Mouse (Mus musculus) cerebellum, adult 2 months (tissue): Measurements from ENCODE around the gene Srpk2. TPM values are rescaled to one million over a fixed set of nuclear protein-coding genes. Genes with fewer than 3 reads are reported as not detected.
"Not testable (repeated sequence)": the region's sequence is repeated elsewhere in the genome, so short reads cannot be mapped to it uniquely, and the experiment has no call there.

Experiments used
- DNase-seq, 2 experiments: peaks; one replicate each; pipeline ENCODE4 v3.0.0; 2021
- H3K27ac ChIP-seq: fragments of 200-500 bp; 2 replicates; pipeline ENCODE4 v1.5.1; 2012; ENCODE audit warnings: low read length, control low read depth, inconsistent platforms; ENCODE audit not compliant: insufficient read depth
- H3K27me3 ChIP-seq: fragments of 200-500 bp; 2 replicates; pipeline ENCODE4 v1.6.1; 2012; ENCODE audit warnings: inconsistent platforms, mild to moderate bottlenecking, low read length, moderate library complexity; ENCODE audit not compliant: control insufficient read depth, insufficient read depth
- H3K4me1 ChIP-seq: fragments of 200-500 bp; 2 replicates; pipeline ENCODE4 v1.6.1; 2011; ENCODE audit warnings: low read length; ENCODE audit not compliant: control insufficient read depth, insufficient read depth
- H3K4me3 ChIP-seq: fragments of 200-500 bp; replicated peaks from 2 replicates; pipeline ENCODE3; 2011; ENCODE audit warnings: mild to moderate bottlenecking, low read depth, low read length, control low read depth; ENCODE audit not compliant: insufficient read depth
- CTCF ChIP-seq: fragments of 200-500 bp; IDR thresholded peaks from 2 replicates; pipeline ENCODE4 v1.5.1; 2011; ENCODE audit warnings: low read depth, mild to moderate bottlenecking, control low read depth, low read length, moderate library complexity, borderline replicate concordance; ENCODE audit not compliant: insufficient read depth
- POLR2A ChIP-seq: fragments of 200-500 bp; IDR thresholded peaks from 2 replicates; pipeline ENCODE4 v1.6.1; 2011; ENCODE audit warnings: low read length, control low read depth, borderline replicate concordance; ENCODE audit not compliant: insufficient read depth
- WGBS: fragments of 180-500 bp; shearing (Covaris S2); methylation state at CpG from one replicate; pipeline ENCODE4 v1.1.7; 2018; 5-methylcytosine and 5-hydroxymethylcytosine counted together
- polyA plus RNA-seq: library from polyadenylated mRNA; depleted of rRNA; stranded (reverse); fragments of >200 nt; gene quantifications from 2 replicates; pipeline ENCODE4 v1.2.3, GENCODE M21; 2012

Srpk2 gene
- polyA plus RNA-seq, 1 experiment = 71.3 TPM

- no peak overlapping the region for H3K27ac ChIP-seq
- no peak overlapping the region for H3K4me3 ChIP-seq
- WGBS = 70% methylated on average over 1 of the region's 1 CpGs
- no peak for TF ChIP-seq CTCF
- no peaks in the 10 kb centered on the region for H3K27me3 ChIP-seq
- peaks cover 18% of the 10 kb centered on the region; the same call in 1 of the 2 replicates for H3K4me1 ChIP-seq
- DNase-seq = no peak
Measured at GRCm38 (mm10) chr5:23597999-23598398, 86.4 kb downstream of the Srpk2 start.

DNA sequence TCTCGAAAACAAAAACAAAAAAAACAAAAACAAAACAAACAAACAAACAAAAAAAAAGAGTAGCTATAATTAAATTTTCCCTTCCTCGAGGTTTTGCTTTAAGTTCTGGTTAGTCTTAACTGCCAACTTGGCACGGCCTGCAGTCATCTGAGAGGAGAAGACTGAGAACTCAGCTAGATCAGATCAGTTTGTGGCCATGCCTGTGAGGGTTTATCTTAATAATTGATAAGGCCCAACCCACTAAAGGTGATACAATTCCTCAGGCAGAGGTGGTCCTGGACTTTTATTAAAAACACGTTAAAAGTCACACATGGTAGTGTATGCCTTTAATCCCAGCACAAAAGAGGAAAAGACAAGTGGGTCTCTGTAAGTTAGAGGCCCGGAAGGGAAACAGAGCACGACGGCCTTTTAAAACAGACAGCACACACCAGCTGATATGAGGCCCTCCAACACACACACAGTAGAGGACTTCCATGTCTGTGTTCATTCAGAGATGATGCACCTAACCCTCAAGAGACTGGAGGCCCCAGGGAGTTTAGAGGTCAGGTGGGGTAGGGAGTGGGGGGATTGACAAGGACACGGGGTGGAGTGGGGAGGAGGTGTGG, 87.1 kb downstream of the Srpk2 start:
- H3K27ac ChIP-seq = no peak overlapping the region
- peaks cover 17% of the 10 kb centered on the region; the same call in 1 of the 2 replicates for H3K4me1 ChIP-seq
- H3K4me3 ChIP-seq = no peak overlapping the region
- TF ChIP-seq POLR2A (no peak), CTCF (no peak)
- no peak for DNase-seq
- H3K27me3 ChIP-seq = no peaks in the 10 kb centered on the region
- WGBS = 73% methylated on average over 8 of the region's 8 CpGs

GRCm38 (mm10) chr5:23596326-23596965, 88.0 kb downstream of the Srpk2 start:
- no peak for DNase-seq
- no peak for TF ChIP-seq POLR2A
- TF ChIP-seq CTCF = no peak
- Histone ChIP-seq H3K27ac (no peak overlapping the region), H3K27me3 (no peaks in the 10 kb centered on the region), H3K4me1 (peaks cover 17% of the 10 kb centered on the region; the same call in 1 of the 2 replicates), H3K4me3 (no peak overlapping the region)
- WGBS = 84% methylated on average over 5 of the region's 5 CpGs

- DNase-seq, H3K27ac ChIP-seq, H3K4me1 ChIP-seq, H3K27me3 ChIP-seq, H3K4me3 ChIP-seq: not testable (repeated sequence)
- 95% methylated on average over 5 of the region's 5 CpGs for WGBS
Measured at GRCm38 (mm10) chr5:23590298-23590697, 94.1 kb downstream of the Srpk2 start.

- 57% methylated on average over 2 of the region's 2 CpGs for WGBS
- H3K4me3 ChIP-seq = no peak overlapping the region
- TF ChIP-seq CTCF = no peak
- TF ChIP-seq POLR2A = no peak
- no peak overlapping the region for H3K27ac ChIP-seq
- H3K27me3 ChIP-seq = no peaks in the 10 kb centered on the region
- no peak for DNase-seq
- H3K4me1 ChIP-seq = no peaks in the 10 kb centered on the region; the same call in 1 of the 2 replicates
Measured at GRCm38 (mm10) chr5:23587614-23588013, 96.8 kb downstream of the Srpk2 start.

DNA sequence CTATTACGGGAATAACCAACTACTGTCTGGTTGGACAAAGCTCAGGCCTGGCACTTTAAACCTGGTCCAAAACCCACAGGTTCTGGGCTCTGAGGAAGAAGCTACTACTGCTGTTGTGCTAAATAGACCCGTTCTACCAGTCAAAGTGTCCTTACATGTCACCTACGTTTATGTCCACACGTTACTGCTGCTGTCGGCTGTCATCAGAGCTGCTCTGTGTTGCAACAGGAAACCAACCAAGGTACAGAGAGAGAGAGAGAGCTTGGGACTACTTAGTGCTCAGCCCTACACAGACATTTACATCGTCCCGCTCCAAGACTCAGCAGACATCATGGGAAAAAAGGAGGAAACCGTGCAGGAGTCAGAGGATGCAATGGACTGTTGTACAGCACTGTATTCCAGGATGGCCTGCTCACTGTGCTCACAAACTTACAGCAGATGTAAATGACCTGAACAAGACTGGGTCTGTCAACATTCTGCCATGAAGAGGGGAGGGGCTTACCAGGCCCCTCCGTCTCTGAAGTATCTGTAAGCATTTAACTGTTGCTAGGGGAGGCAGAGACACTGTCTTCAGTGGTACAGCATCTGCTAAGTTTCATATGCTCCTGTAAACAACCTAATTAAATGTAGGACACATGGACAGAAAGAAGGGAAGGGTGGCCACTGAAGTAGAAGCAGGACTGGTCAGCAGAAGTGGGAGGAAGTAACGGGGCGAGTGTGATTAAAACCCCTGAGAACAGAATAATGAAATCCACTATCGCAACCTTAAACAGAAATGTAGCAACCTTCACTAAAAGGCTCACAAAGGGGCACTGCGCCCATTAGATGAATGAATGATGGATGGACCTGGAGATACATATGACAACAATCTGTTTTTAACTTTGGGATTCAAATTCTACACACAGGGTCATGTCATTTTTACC, 97.6 kb downstream of the Srpk2 start:
- H3K4me1 ChIP-seq = no peaks in the 10 kb centered on the region; the same call in 1 of the 2 replicates
- 94% methylated on average over 13 of the region's 13 CpGs for WGBS
- H3K4me3 ChIP-seq = no peak overlapping the region
- TF ChIP-seq POLR2A = no peak
- TF ChIP-seq CTCF = no peak
- DNase-seq = no peak
- H3K27ac ChIP-seq = no peak overlapping the region
- no peaks in the 10 kb centered on the region for H3K27me3 ChIP-seq

GRCm38 (mm10) chr5:23581484-23582060, 102.8 kb downstream of the Srpk2 start:
- Histone ChIP-seq H3K4me3 (no peak overlapping the region), H3K27me3 (no peaks in the 10 kb centered on the region), H3K27ac (no peak overlapping the region), H3K4me1 (peaks cover 11% of the 10 kb centered on the region)
- 35% methylated on average over 2 of the region's 2 CpGs for whole genome bisulfite sequencing
- DNase-seq = no peak
- TF ChIP-seq POLR2A (no peak), CTCF (no peak)
